Mouse (Mus musculus) liver, adult 10 weeks (tissue): ENCODE data around the gene Jrkl. TPM values are rescaled to one million over a fixed set of nuclear protein-coding genes. Genes with fewer than 3 reads are reported as not detected.

Experiments used
- polyA plus RNA-seq: library from polyadenylated mRNA; stranded (reverse); fragments of 350-450 nt; fragmentation: Illumina TruSeq; extraction: RNeasy Lipid Tissue Mini Kit (QIAGEN cat#74804); gene quantifications from one replicate; pipeline ENCODE4 v1.2.3, GENCODE M21; 2014; ENCODE audit warnings: low read depth, low replicate concordance

Jrkl gene
- 7.9 TPM for polyA plus RNA-seq

DNA sequence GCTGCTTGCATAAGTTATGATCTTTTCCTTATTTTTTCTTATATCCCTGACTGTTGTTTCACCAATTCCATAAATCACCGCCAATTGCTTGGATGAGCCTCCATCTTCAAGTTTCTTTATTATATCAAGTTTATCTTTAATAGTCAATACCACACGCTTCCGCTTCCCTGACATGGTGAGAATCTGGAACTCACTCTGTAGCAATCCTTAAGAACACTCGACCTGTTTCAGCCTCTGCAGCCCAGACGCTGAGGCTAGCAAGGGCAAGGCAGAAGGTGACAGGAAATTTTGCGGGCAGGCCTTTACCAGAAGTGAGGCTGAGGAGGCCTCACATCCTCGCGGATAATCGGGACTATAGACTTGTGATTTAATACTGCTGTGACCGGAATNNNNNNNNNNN is at the start of gene Jrkl:
Jrkl (minus strand) TSS at position 349 of the 400 bp plus-strand sequence.

DNA sequence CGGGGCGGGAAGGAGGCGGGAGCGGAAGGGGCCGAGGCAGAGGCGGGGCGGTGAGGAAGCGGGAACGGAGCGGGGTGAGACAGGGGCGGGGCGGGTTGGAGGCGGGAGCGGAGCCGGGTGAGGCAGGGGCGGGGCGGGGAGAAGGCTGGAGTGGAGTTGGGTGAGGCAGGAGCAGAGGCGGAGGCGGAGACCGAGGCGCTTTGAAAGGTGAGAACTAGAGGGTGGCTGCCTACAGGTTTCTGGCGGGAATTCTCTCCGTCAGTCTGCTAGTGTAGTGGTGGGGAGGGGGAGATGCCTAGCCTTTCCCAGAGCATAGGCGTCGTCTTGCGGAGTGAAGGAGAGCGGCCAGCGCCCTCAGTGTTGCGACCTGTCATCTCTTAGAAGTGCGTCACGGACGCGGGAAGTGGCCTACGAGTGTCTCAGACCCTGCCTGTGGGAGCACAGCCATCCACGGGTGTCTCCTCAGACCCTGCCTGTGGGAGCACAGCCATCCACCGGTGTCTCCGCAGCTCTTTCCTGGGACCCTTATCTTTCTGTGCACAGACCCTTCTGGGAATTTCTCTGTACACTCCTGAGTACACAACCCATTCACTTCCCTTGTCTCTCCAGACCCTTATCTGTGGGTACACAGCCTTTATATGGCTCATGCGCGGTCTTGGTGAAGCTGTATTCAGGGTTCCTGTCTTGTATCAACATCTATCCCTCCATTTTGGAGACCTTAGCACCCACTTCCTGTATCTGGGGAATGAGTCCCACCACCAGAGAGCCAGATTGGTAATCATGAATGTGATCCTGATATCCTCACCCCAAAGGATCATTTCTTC is 1.4 kb upstream of the Jrkl start, which contains the start of gene Ccdc82:
Ccdc82 (plus strand) TSS at position 141 of the 824 bp plus-strand sequence.

Other genes starting within 250 kb of the Jrkl start
- 8.1 TPM for gene Ccdc82, start 1.1 kb upstream of the Jrkl start, polyA plus RNA-seq
- gene Maml2, start 52.1 kb upstream of the Jrkl start, polyA plus RNA-seq, result 1.3 TPM
- gene Gm17571, start 200.9 kb upstream of the Jrkl start, polyA plus RNA-seq, result not detected